Mouse (Mus musculus) testis, postnatal 10 days (tissue): ENCODE measurements around the gene L1cam.
A peak's percentile ranks its signal among the peaks of the same experiment; 100 is the strongest.

Source experiments
- DNase-seq: peaks from one replicate; pipeline ENCODE4 v3.0.0; 2021; ENCODE audit warnings: low spot score

Gene L1cam

DNA sequence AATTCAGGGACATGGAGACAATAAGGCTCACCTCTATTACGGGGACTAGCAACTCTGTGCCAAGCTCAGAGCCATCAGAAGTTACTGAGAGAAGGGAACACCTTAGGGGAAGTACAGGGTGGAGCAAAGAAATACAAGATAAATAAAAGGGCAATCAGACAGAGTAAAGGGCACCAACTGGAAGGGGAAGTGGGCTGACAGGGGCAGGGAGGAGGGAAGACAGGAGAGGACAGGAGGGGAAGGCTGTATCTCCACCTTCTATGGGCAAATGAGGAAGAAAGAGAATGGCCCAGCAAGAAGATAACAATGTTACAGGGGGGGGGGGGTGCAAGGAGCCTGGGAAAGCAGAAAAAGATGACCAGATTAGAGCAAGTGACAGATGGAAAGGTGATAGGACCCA is 18.9 kb downstream of the L1cam start:
- DNase-seq: no peak

GRCm38 (mm10) chrX:73875881-73876280 is 20.0 kb downstream of the L1cam start:
- DNase-seq: no peak

- DNase-seq: no peak
These were observed 23.9 kb downstream of the L1cam start for GRCm38 (mm10) chrX:73871956-73872355.

DNA sequence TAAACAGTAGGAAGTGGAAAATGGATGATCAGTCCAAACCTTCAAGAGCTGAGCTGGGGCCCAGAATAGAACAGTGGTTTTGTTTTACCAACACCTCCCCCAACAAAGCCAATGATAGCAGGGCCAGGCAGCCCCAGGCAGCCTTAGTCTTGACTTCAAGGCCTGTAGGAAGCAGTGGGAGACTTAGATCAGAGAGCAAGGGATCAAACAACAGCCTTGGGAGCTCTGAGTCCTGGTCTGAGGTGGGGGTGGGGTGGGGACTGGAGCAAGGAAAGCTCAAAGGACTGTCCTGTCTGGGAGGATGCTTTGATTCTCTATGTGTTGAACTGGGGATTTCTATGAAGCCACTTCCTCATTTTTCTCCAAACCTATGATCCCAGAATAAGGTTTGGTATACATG is 24.4 kb downstream of the L1cam start:
- DNase-seq: no peak

DNA sequence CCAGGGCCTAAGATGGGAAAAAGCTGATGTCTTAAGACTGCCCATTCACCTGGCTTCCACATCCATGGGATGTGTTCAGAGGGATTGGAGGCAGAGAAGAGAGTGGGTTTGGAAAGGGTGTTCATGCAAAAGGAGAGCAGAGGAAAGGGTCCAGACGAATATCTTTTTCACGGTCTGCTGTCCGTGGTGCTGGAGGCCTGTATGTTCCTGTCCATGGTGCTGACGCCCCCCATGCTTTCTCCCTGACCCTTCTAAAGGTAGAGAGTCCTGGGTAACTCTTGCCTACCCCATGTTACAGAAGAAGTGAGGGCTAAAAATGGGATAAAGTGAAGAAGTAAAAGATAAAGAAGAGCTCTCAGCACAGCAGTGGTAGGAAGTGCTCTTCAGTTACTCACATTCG is 26.6 kb downstream of the L1cam start:
- peak; percentile 72 for DNase-seq

DNA sequence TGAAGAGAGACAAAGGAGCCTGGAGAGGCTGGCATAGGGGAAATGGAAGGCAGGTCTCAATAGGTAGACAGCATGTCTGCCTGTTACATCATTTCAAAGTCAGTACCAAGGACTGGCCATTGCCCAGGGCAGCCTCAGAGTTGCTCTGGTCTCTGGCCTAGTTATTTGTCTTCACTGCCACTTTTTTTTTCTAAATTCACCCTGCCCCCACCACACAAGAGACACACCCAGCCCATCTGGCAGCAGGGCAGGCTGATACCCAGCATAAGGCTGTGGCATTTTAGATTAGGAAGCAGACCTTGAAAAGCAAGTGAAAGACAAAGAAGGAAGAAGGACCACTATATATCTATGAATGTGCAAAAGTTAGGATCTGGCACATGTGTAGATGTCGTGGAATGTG is 28.1 kb downstream of the L1cam start:
- no peak for DNase-seq

DNA sequence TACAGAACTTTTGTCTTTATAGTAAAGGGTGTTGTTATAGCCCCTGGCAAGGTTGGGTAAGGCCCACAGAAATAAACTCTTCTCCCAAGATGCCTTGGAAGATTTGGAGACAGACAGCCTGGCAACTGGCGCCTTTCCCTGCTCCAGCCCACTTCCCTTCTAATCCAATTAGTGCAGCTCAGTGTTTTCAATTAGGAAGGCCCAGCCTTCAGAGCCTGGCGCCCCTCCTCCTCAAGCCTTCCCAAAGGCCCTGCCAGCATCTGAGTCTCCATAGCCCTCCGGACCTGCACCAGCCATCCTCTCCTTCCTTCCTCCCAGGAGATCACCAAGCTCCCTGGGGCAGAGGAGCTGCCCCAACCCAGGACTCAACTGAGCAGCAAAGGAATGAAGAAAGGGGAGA is 28.6 kb downstream of the L1cam start:
- no peak for DNase-seq

DNA sequence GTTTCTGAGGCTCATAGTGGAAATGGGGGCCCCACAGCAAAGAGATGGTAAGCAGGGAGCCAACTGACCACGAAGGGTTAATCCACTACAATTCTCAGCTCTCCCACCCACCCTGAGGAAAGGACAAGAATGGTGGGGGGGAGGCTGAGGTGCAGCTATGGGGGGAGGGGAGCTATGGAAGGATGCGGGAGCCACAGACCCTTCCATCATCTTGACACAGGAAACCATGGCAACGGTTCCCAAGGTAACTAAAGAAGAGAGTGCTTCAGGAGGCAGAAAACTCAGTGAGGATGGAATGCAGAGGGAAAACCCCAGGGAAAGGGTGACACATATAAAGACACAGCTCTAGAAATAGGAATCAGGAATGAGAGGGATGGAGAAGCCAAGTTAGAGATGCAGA is 31.2 kb downstream of the L1cam start:
- DNase-seq: no peak

DNA sequence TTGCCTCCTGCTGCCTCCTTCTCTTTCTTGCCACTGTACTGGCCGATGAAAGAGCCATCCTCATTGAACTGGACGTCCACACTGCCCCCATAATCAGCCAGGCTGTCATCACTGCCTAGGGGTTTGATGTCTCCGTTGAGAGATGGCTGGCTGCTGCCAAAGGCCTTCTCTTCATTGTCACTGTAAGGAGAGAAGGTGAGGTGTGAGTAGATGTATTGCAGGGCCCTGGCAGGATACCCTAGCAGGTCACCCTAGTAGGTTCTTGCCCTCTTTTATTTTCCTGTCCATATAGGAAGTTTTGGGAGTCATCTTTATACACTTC is 40.9 kb downstream of the L1cam start:
- no peak for DNase-seq

- DNase-seq: no peak
These were observed 41.4 kb downstream of the L1cam start for GRCm38 (mm10) chrX:73854326-73855086.

GRCm38 (mm10) chrX:73836691-73837090 is 59.2 kb downstream of the L1cam start:
- no peak for DNase-seq

GRCm38 (mm10) chrX:73835731-73836130 is 60.2 kb downstream of the L1cam start:
- DNase-seq: no peak

DNA sequence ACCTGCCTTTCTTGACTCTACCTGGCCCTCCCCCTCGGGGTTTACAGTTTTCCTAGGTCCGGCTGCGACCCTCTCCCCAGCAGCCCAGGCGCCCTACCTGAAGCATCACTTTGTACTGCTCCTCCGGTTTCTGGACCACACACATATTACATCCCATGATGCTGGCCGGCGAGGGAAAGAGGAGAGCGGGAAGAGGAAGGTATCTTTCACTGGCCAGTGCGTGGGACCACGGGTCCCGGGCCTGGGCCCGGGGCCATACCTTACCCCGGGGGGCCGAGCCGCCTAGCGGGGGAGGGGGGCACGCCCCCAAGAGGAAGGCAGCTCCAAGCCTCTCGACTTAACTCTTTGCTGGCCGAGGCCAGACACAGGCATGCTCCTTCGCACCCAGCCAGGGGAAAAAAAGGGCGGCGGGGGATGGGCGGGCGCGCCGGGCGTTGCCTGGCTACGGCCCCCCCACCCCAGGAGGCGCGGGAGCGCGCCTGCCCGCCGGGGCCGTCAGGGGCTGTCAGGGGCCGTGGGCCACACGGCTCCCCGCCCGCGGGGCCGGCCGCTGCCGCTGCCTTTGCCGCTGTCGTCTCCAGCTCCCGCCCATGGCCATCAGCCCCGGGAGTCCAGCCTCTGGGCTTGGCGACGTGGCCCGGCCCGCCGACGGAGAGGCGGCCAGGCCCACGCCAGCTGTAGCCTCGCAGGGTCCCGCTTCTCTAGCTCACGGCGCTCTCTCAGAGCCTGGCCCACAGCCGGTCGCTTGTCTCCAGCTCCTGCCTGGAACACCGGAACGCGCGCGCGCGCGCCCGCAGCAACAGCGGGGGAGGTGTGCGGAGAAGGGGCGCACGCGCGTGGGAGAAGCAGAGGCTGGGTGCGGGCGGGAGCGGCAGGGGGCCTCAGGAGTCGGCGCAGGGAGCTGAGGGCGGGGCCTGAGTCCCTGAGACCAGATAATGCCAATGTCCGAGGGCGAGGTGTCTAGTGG is 71.4 kb downstream of the L1cam start, which contains the start of gene Pdzd4:
Pdzd4 (minus strand) TSS at position 785 of the 967 bp plus-strand sequence.
- peak; percentile 77 for DNase-seq

GRCm38 (mm10) chrX:73823747-73824146 is 72.2 kb downstream of the L1cam start:
- no peak for DNase-seq

- DNase-seq: no peak
These were observed 79.2 kb downstream of the L1cam start for GRCm38 (mm10) chrX:73816596-73817314.

GRCm38 (mm10) chrX:73815072-73815471 is 80.8 kb downstream of the L1cam start:
- DNase-seq: no peak

DNA sequence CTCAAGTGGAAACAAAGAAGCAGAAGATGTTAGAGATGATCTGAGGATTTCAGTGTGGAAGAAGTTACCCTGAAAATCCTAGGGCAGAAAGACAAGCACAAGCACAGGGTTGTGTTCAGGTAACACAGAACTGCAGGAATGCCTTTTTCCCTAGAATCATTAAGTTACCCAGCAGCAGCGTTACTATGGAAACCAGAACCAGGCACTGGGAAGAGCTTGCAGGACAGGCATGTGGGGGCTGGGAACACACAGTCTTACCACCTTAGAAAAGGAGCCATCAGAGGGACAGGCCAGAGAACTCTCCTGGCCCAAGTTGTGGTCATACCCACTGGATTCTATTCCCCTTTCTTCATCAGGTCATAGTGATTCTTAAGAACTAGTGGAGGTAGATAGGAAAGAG is 90.1 kb downstream of the L1cam start:
- DNase-seq: no peak
